Mouse (Mus musculus) kidney, adult 9 months (tissue): ENCODE data around the gene Lrrc57.

ENCODE experiments used
- DNase-seq: peaks from one replicate; pipeline ENCODE4 v3.0.0; 2022

Lrrc57 gene

DNA sequence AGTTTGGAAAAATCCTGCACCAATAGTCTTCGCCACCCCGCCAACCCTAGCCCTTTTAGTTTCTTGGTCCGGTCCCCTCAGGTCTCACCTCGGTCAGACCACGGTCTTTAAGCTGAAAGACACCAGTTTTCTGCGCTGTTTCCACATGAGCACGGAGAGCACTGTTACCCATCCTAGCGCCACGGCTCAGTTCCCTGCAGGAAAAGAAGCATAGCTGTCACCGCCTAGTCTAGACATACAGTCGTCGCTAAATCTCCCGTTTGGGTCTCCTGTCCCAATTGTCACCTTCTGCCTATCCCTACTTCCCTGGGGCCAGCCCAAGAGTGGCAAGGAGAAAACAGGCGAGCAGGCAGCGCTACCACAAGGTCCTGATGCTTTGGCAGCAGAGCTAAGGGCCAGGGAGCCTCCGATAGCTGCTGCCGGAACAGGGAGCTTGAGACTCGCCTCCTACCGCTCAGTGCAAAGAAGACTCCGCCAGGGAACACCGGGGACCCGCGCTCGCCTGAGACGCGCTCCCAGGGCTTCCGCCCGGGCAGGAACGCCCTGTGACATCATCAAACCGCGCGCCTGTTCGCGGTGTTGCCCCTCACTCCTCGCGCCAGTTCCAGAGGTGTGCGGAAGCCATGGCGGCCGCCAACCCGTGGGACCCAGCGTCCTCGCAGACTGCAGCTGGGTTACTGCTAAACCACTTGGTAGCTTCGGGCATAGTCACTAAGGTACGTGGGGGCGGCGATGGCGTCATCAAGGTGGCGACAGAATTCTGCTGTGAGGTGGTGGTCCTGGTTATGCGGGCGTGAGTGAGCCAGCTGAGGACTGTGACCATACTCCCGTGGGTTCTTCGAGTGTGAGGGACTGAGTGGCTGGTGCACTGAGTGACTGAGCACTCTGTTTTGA is at the start of gene Lrrc57, which contains the start of gene Haus2:
Gene Lrrc57, minus strand, starts transcription at position 691 of the 894 bp plus-strand sequence.
Gene Haus2, plus strand, starts transcription at position 554 of the 894 bp plus-strand sequence.
- DNase-seq = peak; percentile 85

DNA sequence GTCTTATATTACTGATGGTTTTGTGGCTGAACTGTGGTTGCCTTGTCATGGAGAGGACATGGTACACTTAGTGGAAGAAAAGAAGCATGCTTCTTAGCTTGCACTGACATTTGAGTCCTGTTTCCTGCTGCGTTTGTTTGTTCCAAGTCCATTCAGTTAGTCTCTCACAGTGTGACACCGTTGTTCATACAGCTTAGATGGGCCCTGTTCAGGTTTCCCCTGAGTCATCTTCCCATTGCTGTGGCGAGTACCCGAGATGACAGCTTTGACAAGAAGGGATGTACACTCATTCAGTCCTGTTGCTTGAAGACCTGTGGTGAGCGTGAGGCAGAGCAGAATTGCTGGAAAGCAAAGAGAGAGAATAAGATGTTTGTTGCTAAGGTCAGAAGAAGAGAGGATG is 49.2 kb upstream of the Lrrc57 start:
- DNase-seq = no peak

DNA sequence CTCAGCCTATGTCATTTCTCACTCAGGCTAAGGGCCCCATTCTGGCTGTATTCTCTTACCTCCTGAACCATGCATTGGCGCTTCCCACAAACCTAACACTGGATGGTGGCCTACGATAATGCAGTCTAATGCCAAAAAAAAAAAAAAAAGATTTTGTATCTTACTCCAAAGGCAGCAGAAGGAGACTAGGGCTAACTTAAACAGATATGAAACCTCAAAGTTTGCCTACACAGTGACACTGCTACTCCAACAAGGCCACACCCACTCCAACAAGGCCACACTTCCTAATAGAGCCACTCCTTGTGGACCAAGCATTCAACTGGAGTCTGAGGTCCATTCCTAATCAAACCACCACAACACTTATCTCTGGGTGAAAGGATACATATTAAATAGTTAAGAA is 47.4 kb upstream of the Lrrc57 start:
- no peak for DNase-seq

DNA sequence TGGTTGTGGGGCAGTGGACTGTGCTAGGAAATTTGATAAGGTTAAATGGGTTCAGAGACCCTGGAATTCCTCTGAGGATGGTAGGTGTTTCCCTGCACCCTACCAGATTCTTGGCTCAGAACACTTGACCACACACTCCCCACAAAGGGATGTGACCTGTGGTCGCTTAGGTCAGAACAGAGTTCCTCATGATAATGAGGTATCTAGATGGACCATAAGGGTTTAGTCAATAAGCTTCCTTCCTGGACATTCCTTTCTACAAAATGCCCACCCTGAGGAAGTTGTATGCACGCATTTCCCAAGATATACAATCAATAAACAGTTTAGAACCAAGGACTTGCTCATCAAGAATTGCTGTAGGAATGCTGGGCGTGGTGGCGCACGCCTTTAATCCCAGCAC is 46.6 kb upstream of the Lrrc57 start:
- DNase-seq = no peak

DNA sequence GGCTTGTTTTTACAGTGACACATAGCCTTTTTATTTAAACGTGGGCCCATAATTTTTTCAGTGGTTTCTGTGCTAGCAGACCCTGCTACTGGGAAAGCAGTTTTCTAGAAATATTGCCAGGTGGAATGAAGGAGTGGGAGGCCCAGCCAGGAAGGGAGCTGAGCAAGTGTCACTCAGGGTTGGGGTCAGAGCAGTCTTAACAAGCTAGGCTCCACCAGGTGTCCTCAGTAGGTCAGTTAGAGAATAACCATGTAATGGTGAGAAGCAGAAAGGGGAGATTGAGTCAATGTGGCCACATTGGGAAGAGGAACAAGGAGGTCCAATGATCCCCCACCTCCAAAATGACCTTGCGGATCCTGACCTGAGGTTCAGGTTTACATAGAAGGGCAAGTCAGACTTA is 45.4 kb upstream of the Lrrc57 start:
- no peak for DNase-seq

DNA sequence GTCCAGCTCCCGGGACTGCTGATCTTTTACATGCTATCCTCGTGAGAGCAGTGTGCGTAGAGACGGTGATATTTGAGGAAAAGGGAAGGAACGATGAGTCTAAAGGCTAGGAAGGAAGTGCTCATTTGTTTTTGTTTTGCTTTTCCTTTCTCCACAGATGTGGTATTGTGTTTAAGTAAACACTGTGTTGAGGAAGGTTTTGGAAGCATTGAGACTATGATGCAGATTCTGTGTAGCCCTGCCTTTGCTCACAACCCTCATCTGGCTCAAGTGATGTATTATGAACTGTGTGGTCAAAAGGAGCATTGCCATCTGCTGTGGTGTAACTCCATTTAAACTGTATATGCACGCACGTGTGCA is 43.6 kb upstream of the Lrrc57 start:
- DNase-seq = no peak

DNA sequence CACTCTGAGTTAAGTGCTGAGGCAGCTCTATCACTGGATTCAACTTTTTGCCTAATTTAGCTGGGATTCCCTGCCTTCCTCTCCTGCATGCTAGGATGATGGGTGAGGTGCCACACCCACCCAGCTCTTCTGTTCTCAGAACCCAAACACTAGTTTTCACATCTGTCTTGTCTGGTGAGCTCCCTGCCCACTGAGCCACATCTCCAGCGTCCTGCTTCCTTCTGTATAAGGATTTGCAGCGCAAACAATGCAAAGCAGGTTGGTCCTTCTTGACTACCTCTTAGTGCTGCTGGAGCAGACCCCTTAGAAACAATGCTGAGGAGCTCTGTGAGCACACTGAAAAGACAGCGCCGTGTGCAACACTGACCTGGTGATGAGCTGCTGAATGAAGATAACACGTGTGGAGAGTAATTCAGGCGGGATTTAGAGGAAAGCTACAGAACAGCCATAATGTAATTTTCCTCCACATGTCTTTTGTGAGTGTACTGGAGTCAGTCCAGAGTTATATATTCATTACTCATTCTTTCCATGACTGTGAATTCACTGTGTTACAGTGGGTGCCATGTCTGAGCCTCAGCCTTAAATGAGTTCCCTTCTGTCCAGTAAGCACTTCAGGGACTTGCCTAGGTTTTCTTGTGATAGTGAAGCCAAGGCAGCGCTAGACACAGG is 43.1 kb upstream of the Lrrc57 start:
- DNase-seq = no peak

DNA sequence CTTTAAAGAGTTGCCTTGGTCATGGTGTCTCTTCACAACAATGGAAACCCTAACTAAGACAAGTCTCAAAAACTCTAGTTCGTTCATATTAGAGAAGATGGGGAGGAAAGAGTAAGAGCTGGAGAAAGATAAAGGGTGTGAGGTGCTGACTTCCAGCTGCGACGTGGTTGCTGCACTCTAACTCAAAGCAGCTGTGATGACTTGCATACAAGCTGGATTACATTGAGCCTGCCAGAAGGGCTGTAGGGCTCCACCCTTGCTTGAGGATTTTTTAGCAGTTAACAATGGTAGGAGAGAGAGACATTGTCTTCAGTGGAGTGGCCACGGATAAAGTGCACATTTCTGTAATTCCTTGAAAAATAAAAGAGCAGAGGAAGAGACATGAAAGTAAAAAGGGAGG is 37.5 kb upstream of the Lrrc57 start:
- no peak for DNase-seq

DNA sequence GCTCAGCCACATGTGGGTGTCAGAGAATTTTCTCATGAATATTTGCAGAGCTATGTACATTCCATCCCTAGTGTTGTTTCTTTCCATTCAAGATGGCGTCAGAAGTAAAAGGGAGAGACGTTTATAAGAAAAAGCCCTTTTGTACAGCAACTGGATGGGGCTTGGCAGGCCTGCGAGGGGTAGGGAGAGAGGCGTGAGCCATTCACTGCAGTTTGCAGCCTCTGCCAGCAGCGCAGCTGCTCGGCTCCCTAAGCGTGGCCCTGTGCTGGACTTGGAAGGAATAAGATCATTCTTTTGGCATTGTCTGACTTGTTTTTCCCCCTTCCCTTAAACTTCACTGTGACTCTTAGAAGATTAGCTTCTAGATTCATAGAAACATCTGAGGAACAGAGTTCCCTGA is 34.5 kb upstream of the Lrrc57 start:
- peak; percentile 17 for DNase-seq

DNA sequence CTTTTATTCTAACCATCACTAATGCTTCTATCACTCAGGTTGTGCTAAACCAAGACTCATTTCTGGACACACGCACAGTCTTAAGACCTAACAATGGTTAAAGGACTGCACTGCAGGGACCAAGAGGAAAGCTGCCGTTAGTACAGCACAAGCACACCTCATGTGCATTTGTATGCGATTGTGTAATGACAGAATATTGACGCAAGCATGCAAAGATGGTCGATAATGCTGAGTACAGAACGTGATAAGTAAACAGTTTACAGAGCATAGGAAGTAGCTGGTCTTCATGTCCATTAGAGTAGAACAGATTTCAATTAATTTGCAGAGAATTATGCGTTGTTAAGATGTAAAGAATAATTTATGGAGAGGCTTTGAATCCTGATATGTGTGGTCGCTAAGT is 31.5 kb upstream of the Lrrc57 start:
- DNase-seq = no peak

DNA sequence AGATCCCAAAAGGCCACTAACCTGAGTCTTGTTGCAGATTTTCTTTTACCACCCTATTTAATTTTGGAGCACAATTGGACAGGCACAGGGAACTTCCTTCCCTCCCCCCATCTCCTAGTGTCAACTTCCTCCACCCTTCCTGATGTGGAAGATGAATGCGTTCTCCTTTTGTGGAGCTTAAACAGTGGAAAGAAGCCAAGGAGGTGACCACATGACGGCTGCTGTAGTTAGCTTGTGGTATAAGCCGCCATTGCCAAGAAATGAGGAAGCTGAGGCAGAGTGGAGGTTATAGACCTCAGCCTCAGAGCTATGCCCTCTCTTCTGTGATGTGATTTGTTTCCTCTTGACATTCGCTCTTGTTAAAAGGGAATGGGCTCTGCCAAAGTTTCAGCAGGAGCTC is 22.6 kb upstream of the Lrrc57 start:
- peak; percentile 74 for DNase-seq

DNA sequence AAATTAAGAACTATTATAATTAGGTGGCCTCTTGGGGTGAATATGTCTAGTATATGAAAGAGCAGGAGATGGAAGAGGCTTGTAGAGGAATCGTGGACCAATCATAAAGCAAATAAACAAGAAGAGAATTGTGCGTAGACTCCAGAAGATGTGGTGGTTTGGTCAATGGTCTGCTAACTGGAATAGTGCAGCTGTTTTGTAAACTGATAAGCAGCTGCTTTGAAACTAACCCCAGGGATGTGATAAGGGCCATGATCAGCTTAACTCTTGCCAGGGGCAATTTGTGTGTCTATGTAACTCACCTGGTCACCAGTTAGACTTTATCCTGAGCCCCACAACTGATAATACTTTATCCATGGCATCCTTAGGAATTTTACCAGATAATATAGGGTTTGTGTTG is 22.2 kb upstream of the Lrrc57 start:
- no peak for DNase-seq

DNA sequence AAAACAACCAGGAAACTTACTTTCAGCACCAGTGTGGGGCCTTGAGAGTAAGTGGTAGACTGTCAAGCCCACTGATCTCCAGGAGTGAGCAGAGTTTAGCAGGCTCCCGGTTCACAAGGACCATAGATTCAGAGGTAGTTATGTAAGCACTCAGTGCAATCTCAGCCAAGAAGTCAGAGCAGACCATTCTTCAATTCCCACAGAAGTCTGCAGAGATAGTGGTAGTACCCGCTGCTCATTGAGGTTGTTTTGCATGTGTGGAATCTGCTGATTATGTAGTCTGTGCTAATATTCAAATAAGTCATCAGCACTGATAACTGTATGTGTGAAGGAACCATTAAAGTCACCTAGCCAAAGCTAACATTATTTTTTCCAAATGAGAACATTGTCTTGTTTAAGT is 21.3 kb upstream of the Lrrc57 start:
- no peak for DNase-seq

DNA sequence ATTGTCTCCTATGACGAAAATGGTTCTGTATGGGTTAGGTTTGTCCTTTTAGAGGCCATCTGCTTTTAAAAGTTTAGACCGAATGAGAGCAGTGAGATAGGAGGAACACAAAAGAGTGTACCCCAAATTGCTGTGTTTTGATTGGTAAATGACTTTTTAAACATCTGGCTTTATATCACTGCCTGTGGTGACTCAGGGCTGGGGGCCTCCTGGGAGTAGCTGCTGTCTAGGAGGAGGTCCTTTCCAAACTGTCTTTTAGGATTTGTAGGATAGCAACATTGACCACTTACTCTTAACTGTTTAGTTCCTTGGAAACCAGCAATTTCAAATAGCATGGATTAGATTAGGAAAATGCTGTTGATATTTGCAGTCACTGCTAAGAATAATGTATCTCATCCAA is 20.9 kb upstream of the Lrrc57 start:
- no peak for DNase-seq

DNA sequence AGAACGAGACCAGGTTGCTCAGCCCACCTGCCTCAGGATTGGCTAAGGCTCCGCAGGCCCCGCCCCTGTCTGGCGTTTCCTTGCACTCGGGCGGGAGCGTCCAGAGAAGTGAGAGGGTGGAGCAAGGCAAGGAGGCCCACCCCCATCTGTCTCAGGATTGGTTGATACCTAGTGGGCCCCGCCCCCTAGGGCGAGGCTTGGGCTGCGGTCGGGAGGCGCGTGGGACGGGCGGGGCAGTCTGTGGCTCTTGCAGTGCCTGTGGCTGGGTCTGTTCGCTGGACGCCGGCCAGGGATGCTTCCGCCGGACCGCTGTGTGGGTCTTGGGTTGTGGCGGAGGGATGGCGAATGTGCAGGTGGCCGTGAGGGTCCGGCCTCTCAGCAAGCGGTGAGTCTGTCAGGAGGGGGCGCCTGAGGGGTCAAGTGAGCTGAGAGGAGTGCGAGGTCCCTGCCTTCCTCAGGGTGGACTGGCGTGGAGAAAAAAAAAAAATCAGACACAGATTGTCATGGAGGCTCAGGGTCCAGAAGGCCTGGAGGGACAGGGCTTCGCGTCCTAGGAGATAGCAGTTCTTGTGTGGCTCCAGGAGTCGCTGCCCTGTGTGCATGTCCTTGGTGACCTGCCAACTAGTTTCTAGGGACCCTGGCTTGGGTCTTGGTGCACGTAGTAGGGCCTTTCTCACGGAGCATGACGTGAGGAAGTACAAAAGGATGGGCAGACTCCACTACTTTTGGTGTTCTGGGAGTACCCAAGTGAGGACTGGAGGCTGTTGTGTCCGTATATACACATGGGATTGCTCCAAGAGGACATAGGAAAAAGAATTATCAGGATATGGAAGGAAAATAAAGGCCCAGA is 19.8 kb upstream of the Lrrc57 start, which contains the start of gene Stard9:
Gene Stard9, plus strand, starts transcription at position 236 of the 850 bp plus-strand sequence.
- DNase-seq = peak; percentile 99

DNA sequence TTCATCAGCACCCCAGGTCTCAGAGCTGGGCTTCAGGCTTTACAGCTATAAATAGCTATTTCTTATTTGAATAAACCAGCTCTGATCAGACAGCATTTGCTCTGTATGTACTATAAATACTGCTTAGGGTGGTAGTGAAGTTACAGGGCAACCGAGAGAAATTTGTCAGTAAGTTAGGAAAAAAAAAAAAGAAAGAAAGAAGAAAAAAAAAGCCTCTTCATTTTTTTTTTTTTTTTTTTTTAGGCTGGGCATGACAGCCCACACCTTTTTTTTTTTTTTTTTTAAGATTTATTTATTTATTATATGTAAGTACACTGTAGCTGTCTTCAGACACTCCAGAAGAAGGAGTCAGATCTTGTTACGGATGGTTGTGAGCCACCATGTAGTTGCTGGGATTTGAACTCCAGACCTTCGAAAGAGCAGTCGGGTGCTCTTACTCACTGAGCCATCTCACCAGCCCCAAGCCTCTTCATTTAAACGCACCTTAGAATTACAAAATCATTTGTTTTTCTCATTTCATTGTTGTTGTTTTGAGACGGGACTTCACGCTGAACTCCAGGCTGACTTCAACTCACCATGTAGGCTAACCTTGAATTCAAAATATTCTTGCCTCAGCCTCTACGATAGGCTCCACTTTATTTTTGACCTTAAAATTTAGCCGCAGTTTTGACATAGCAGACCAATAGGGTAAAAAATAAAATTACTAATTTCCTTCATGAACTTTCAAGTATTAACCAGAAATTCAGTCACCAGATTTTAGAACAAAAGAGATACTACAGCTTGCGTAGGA is 19.0 kb upstream of the Lrrc57 start:
- no peak for DNase-seq

DNA sequence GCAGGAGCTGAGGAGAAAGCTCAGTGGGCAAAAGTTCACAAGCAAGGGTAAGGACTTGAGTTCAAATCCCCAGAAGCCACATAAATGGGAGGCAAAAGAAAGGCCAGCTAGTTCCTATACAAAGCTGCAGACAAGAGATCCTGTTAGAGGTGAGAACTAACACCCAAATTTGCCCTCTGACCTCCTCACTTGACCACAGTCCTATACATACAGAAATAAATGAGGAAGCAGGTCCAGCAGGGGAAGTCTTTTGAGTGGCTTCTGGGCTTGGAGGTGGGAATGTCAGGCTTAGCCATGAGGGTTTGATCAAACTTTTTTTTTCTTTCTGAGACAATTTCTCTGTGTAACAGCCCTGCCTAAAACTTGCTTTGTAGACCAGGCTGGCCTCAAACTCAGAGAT is 13.6 kb upstream of the Lrrc57 start:
- DNase-seq = no peak

DNA sequence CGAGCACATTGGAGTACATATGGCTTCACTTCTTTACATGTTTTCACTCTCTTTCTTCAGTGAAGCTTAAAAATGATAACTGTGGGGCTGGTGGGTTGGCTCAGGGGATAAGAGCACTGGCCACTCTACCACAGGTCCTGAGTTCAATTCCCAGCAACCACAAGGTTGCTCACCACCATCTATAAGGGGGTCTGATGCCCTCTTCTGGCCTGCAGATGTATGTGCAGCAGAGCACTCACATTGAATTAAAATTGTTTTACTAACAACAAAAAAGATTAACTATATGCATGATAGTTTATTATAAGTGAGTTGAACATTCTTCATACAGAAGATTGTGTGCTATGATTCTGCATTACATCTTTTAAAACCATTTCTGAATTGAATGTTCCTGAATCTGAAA is 10.2 kb upstream of the Lrrc57 start:
- DNase-seq = no peak

DNA sequence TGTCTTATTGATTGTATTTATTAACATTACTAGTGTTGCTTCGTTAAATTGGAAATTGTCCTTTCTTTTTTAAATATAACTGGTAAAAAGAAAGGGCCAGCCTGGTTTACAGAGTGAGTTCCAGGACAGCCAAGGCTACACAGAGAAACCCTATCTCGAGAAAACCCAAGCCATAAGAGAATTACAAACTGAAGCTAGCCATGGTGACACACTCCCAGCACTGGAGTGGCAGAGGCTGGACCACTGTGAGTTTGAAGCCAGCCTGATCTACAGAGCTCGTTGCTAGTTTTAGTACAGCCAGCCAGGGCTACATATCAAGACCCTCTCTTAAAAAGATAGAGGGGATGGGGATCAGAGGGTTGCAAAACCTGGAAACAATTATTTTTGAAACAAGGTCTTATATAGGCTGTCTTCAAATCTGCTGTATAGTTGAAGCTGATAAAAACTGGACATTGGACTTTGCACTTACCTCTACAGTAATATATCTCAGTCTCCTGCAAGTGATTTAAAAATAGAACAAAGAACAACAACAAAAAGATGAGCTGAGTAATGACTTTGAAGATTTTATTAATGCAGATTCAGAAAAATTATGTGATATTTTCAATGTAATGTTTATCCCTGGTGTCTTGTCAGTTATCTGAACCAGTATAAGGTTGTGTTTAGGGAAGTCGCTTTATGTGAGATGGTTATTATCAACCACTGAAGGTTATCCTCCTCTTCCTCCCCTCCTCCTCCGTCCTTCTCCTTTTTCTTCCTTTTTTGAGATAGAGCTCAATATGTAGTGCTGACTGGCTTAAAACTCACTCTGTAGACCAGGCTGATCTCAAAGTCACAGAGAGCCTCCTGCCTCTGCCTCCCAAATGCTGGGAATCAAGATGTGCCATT is 7.2 kb upstream of the Lrrc57 start:
- DNase-seq = no peak

DNA sequence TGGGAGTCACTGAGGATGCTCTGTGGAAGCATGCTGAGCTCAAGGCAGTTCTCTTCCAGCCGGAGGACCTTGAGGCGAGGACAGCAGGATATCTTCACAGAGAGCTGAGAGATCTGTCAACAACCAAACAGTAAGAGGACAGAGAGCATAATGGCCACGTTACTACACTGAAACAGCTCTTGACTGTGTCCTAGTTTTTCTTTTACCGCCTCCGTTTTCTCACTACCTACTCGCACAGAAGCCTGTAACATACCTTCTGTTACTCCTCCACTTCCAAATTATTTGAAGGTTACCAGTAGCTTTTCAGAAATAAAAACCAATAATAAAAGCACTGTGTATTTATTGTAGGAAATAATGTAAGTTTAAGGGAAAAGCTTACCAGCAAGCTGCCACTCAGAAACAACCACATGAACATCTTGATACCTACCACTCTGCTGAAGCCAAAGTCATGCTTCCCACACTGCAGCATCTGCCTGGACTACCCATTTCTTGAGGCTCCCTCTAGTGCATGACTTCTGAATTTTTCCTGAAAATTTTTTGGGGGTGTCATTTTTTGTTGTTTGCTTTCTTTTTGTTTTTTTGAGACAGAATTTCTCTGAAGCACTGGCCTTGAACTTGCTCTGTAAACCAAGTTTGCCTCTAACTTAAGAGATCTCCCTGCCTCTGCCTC is 3.2 kb downstream of the Lrrc57 start:
- DNase-seq = no peak

DNA sequence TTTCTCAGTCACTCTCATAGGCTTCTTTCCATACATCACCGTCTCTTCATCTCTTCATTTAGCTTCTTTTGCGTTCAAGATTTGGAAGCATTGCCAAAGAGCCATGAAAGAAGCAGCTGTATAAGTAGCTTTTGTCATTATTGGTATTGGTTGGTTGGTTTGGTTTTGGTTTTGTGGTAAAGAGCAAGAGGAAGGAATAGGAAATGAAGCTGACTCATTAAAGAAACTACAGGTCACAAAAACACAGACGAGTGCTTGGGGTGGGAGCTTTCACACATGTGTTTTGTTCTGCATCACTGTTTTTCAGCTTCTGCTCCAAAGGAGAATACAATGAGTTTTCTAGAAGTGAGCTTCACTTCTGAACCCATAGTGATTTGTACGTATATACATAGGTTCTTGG is 9.8 kb downstream of the Lrrc57 start:
- DNase-seq = no peak
